Mouse (Mus musculus) midbrain, postnatal 0 days (tissue): Measurements from ENCODE around the gene Fabp7. TPM values are rescaled to one million over a fixed set of nuclear protein-coding genes. Genes with fewer than 3 reads are reported as not detected.

Experiments used
- ATAC-seq: fragments of 200-750 bp; cut with Nextera tagmentation; 2 replicates; pipeline ENCODE4 v1.8.0; 2017; ENCODE audit warnings: moderate number of reproducible peaks, mild to moderate bottlenecking, moderate TSS enrichment, moderate library complexity; ENCODE audit not compliant: low FRiP score
- DNase-seq: peaks from one replicate; pipeline ENCODE4 v3.0.0-alpha.2; 2015; ENCODE audit warnings: low spot score
- H3K27ac ChIP-seq: fragments of 300-500 bp; sonication (generic); 2 replicates; pipeline ENCODE4 v1.5.1; 2014; ENCODE audit warnings: low read depth, mild to moderate bottlenecking, low read length, mixed read lengths
- H3K27me3 ChIP-seq: fragments of 300-500 bp; sonication (generic); 2 replicates; pipeline ENCODE4 v1.6.1; 2014; ENCODE audit warnings: low read length, control low read depth, mixed read lengths; ENCODE audit not compliant: insufficient read depth
- H3K36me3 ChIP-seq: fragments of 300-500 bp; sonication (generic); 2 replicates; pipeline ENCODE4 v1.6.1; 2014; ENCODE audit warnings: low read length, control low read depth, mixed read lengths; ENCODE audit not compliant: insufficient read depth
- H3K4me1 ChIP-seq: fragments of 300-500 bp; sonication (generic); 2 replicates; pipeline ENCODE4 v1.6.1; 2014; ENCODE audit warnings: mild to moderate bottlenecking, control low read depth, antibody characterized with exemption, low read length, mixed read lengths; ENCODE audit not compliant: insufficient read depth
- H3K4me2 ChIP-seq: fragments of 300-500 bp; sonication (generic); 2 replicates; pipeline ENCODE4 v1.6.1; 2014; ENCODE audit warnings: low read depth, mild to moderate bottlenecking, low read length, mixed read lengths; ENCODE audit not compliant: poor library complexity, severe bottlenecking
- H3K4me3 ChIP-seq: fragments of 300-500 bp; sonication (generic); 2 replicates; pipeline ENCODE4 v1.5.1; 2014; ENCODE audit warnings: low read depth, mild to moderate bottlenecking, low read length, moderate library complexity
- H3K9ac ChIP-seq: fragments of 300-500 bp; sonication (generic); replicated peaks from 2 replicates; pipeline ENCODE4 v1.6.1; 2014; ENCODE audit warnings: mild to moderate bottlenecking, low read length, moderate library complexity, mixed read lengths; ENCODE audit not compliant: poor library complexity, severe bottlenecking
- H3K9me3 ChIP-seq: fragments of 300-500 bp; sonication (generic); 2 replicates; pipeline ENCODE4 v1.6.1; 2016; ENCODE audit warnings: low read length, control low read depth
- CTCF ChIP-seq: IDR thresholded peaks from 2 replicates; pipeline ENCODE4 v1.5.1; 2016; ENCODE audit warnings: antibody characterized with exemption, mild to moderate bottlenecking
- WGBS: fragments of 180-500 bp; shearing (Covaris S2); extraction: QIAGEN DNeasy Blood & Tissue Kit; methylation state at CpG from one replicate; pipeline ENCODE4 v1.1.7; 2014; 5-methylcytosine and 5-hydroxymethylcytosine counted together
- polyA plus RNA-seq: library from polyadenylated mRNA; unstranded; fragments of >200 nt; fragmentation: Nextera tagmentation; extraction: Ambion mirVana; gene quantifications from 2 replicates; pipeline ENCODE4 v1.2.1, GENCODE M21; 2015
- total RNA-seq: library from RNA; depleted of rRNA; stranded (reverse); fragments of >200 nt; gene quantifications from 2 replicates; pipeline ENCODE4 v1.2.3, GENCODE M21; 2014

The Fabp7 gene
- total and polyA plus RNA-seq, 2 experiments from 2014 or later, result 717 to 2,744 TPM

DNA sequence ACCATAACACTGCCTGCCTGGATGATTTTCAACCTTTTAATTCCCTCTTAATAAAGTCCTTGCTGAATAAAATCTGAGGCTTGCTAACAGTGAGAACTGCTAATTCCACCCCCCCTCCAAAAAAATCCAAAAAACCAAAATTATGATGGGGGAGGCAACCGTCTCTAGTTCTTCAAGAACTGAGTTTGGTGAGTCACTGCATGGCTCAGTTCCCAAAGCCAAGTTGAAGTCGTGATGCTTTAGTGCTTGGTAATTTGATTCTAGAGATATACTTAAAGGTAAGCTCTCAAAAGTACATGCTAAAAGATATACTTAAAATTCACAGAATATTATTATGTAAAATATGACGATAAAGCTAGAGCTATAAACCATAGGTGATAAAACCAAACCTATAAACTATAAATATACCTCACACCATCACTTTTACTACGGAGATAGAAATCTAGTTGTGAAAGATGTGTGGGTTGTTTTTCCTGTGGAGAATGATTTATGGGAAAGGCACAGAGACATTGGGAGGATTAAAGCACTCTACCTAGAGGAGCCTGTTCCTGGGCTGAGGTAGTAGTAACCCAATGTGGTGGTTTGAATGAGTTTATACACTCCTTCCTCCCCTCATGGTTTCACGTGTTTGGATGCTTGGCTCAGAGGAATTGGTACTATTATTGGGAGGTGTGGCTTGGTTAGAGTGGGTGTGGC is 27.6 kb downstream of the Fabp7 start:
- DNase-seq (no peak), ATAC-seq (no peak)
- H3K9ac ChIP-seq, result no peak overlapping the region
- no peak overlapping the region for H3K4me3 ChIP-seq
- no peak overlapping the region for H3K27ac ChIP-seq
- no peak for TF ChIP-seq CTCF
- H3K4me1 ChIP-seq, result no peaks in the 10 kb centered on the region
- H3K36me3 ChIP-seq, result no peaks in the 10 kb centered on the region; the same call in 1 of the 2 replicates
- no peaks in the 10 kb centered on the region for H3K9me3 ChIP-seq
- H3K4me2 ChIP-seq, result no peak overlapping the region
- WGBS, result 92% methylated on average over 5 of the region's 5 CpGs
- H3K27me3 ChIP-seq, result no peaks in the 10 kb centered on the region

DNA sequence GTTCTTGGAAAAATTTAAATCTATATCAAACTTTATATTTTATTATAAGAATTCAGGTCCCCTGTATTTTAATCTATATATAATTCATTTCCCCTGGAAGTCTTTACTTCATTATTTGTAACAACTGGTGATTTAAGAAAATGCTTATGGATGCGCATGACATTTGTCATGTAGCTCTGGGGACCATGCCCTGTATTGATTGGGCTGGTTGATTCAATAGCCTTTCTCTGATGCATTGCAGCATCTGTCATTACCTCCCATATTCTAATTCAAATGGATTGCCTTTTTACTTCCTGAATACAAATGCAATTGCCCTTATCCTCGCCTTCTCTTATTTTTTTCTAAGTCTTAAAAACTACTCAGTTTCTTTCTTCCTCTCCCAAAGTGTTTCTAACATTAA is 29.6 kb downstream of the Fabp7 start:
- ATAC-seq, result no peak
- Histone ChIP-seq H3K9me3 (no peaks in the 10 kb centered on the region), H3K9ac (no peak overlapping the region), H3K36me3 (no peaks in the 10 kb centered on the region), H3K4me1 (no peaks in the 10 kb centered on the region), H3K4me3 (no peak overlapping the region), H3K27ac (no peak overlapping the region), H3K4me2 (no peak overlapping the region), H3K27me3 (no peaks in the 10 kb centered on the region)
- WGBS, result 74% methylated on average over 2 of the region's 2 CpGs
- no peak for TF ChIP-seq CTCF
- no peak for DNase-seq

DNA sequence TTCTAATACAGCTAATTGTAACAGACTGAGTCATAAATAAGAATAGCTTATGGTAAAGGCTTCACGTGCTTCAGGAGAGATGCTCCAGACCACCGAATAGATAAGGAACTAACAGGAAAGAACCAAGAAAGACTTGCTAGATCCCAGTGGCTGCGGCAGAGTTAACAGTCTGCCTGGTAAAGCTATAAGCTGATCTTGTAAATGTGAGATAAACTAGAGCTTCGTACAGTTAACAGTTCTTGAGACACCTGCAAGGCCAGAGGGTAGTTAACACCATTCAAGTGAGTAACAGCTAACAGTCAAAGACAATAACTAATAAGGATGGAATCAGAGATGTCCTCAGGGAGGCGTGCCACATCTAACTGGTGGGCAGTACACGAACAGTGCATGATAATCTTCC is 31.2 kb downstream of the Fabp7 start:
- no peaks in the 10 kb centered on the region for H3K9me3 ChIP-seq
- WGBS, result 62% methylated on average over 6 of the region's 6 CpGs
- no peaks in the 10 kb centered on the region for H3K4me1 ChIP-seq
- no peak for TF ChIP-seq CTCF
- ATAC-seq, result no peak
- H3K9ac ChIP-seq, result no peak overlapping the region
- H3K4me3 ChIP-seq, result no peak overlapping the region
- no peaks in the 10 kb centered on the region for H3K36me3 ChIP-seq
- no peak overlapping the region for H3K4me2 ChIP-seq
- no peak overlapping the region for H3K27ac ChIP-seq
- H3K27me3 ChIP-seq, result no peaks in the 10 kb centered on the region
- DNase-seq, result no peak

DNA sequence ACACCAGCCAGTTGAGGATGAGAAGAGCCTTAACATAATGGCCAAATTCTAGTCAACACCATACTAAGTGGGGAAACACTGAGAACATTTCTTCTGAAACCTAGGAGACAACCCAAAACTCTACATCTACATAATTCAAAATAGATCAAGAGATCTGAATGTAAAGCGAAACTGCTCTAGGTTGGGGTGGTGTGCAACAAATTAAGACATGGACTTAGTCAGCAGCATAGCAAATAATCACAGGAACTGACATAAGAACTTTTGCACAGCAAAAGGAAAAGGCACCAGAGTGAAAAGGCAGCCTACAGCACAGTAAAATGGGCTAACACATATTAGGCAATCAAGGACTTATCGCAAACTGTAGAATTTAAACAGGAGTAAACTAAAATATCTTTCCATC is 34.5 kb downstream of the Fabp7 start:
- 93% methylated on average over 2 of the region's 2 CpGs for WGBS
- DNase-seq (no peak), ATAC-seq (no peak)
- no peaks in the 10 kb centered on the region for H3K36me3 ChIP-seq
- no peak overlapping the region for H3K4me2 ChIP-seq
- H3K27ac ChIP-seq, result no peak overlapping the region
- TF ChIP-seq CTCF, result no peak
- H3K27me3 ChIP-seq, result no peaks in the 10 kb centered on the region
- no peak overlapping the region for H3K4me3 ChIP-seq
- H3K9ac ChIP-seq, result no peak overlapping the region
- H3K4me1 ChIP-seq, result peaks cover 3% of the 10 kb centered on the region; the same call in 1 of the 2 replicates
- no peaks in the 10 kb centered on the region for H3K9me3 ChIP-seq

DNA sequence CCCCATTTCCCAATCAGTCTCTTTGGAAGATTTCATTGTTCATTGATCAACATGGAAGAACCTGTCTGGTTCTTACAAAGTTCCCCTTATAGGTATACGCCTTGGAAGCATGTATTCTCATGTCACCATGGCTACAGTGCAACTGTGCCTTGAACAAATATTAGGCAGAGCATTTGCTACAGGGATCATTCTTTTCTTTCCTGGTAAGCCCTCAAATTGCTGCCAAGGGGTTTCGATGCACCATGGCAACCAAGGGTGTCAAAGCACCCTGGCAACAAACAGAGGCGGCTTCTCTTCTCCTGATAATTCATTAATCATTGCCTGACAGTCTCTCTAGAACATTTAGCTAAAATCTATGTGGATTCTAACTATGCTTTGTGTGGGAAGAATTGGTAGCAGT is 37.8 kb downstream of the Fabp7 start:
- no peak for TF ChIP-seq CTCF
- peak; percentile 85 for DNase-seq
- peak; percentile 82 for ATAC-seq
- 8% methylated on average over 3 of the region's 3 CpGs for WGBS
- H3K9me3 ChIP-seq, result no peaks in the 10 kb centered on the region
- H3K27ac ChIP-seq, result peak overlapping the region; percentile 55
- no peaks in the 10 kb centered on the region for H3K27me3 ChIP-seq
- no peak overlapping the region for H3K4me2 ChIP-seq
- no peaks in the 10 kb centered on the region for H3K36me3 ChIP-seq
- H3K9ac ChIP-seq, result no peak overlapping the region
- H3K4me1 ChIP-seq, result peaks cover 3% of the 10 kb centered on the region; the same call in 1 of the 2 replicates
- no peak overlapping the region for H3K4me3 ChIP-seq

DNA sequence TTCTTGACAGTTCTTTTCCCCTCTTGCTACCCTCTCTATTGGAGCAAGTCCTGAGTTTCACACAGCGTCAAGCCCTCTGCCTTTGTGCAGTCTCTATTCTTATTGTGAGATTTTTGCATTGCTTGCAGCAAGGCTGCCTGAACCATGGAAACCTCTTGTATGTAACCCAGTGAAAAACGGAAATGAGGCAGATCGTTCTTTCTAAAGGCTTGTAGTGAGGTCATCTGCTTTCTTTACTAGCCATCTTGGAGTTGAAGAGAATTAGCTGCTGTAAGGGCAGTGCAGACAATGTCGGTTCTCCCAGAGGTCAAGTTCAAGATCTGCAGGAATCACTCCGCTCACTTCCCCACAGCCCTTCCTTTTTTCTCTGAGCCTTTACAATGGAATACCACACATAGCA is 44.0 kb downstream of the Fabp7 start:
- Histone ChIP-seq H3K9ac (no peak overlapping the region), H3K36me3 (no peaks in the 10 kb centered on the region), H3K9me3 (no peaks in the 10 kb centered on the region), H3K27me3 (no peaks in the 10 kb centered on the region), H3K4me1 (no peaks in the 10 kb centered on the region), H3K4me2 (no peak overlapping the region), H3K27ac (no peak overlapping the region), H3K4me3 (no peak overlapping the region)
- DNase-seq (peak; percentile 80), ATAC-seq (peak; percentile 84)
- no peak for TF ChIP-seq CTCF
- 12% methylated on average over 5 of the region's 5 CpGs for WGBS
